8 mouse cellular contexts compared by ENCODE assay signal in the genomic region with DNA sequence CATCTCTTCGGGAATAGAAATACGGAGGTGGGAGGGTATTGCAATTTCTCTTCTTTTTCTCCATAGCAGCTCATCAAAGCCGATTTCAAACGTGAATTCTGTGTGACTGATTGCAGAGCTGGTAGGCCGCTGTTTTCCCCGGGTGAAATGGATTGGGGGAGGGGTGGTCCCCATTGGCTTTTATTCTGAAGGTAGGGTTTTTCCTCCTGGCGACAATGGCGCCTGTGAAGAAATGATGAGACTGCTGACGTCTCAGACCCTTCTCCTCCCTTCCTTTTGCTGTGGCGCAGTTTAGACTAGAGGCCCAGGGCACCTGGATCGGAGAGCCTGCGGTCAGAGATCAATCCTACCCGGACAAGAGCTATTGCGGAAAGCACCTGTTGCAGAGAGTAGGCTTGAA. TPM values are rescaled to one million over a fixed set of nuclear protein-coding genes. Genes with fewer than 3 reads are reported as not detected.
DNase-seq lines count a peak whose midpoint lies in the region; ATAC-seq and TF ChIP-seq lines count a peak whose summit lies in the region.

No protein-coding gene starts in this region.

- peak overlapping the region; percentile 72 for H3K4me2 ChIP-seq in heart, embryonic 14.5 days (ENCODE audit: low read length)

- TF ChIP-seq EP300 in heart, adult 2 months (IDR thresholded peaks at IDR 0.05; ENCODE audit: insufficient read depth, low read depth, low read length): no peak

- no peaks in the 10 kb centered on the region; a peak in 1 of 4 replicates for H3K4me1 ChIP-seq in heart, embryonic 14.5 days (ENCODE audit: control insufficient read depth in 2 of 2, insufficient read depth in 2 of 2, low read length in 2 of 2)
- peaks cover 13% of the 10 kb centered on the region for H3K4me1 ChIP-seq in forebrain, embryonic 10.5 days
- no peaks in the 10 kb centered on the region; the same call in 1 of the 2 replicates for H3K4me1 ChIP-seq in heart, adult 2 months (ENCODE audit: control insufficient read depth, insufficient read depth, low read length)

- no peak for DNase-seq in heart, postnatal 25 days (ENCODE audit: low spot score)
- DNase-seq in ES-CJ7 (ENCODE audit: low read depth, low spot score): peak; percentile 4
- peak; percentile 18 for DNase-seq in forebrain, embryonic 10.5 days (ENCODE audit: extremely low spot score, low spot score)
- DNase-seq in mesoderm, embryonic 11.5 days (ENCODE audit: low read depth, low spot score): peak; percentile 7
- no peak for DNase-seq in adrenal gland, postnatal 36 days
- DNase-seq in heart, adult 2 months: no peak
- DNase-seq in lung, postnatal 36 days: no peak

- H3K9me3 ChIP-seq in heart, embryonic 14.5 days (ENCODE audit: control insufficient read depth, low read length): no peaks in the 10 kb centered on the region
- H3K9me3 ChIP-seq in forebrain, embryonic 10.5 days: no peaks in the 10 kb centered on the region

- no peaks in the 10 kb centered on the region for H3K36me3 ChIP-seq in heart, embryonic 14.5 days (ENCODE audit: control insufficient read depth, insufficient read depth, low read length)
- peaks cover 6% of the 10 kb centered on the region; the same call in 1 of the 2 replicates for H3K36me3 ChIP-seq in forebrain, embryonic 10.5 days (replicated peaks)
- H3K36me3 ChIP-seq in heart, adult 2 months (ENCODE audit: control insufficient read depth, insufficient read depth, low read length): no peaks in the 10 kb centered on the region

- no peak overlapping the region for H3K9ac ChIP-seq in heart, embryonic 14.5 days (ENCODE audit: low read length)
- no peak overlapping the region for H3K9ac ChIP-seq in heart, adult 2 months (ENCODE audit: low read depth, low read length)

- WGBS in heart, embryonic 14.5 days: 30% methylated on average over 14 of the region's 14 CpGs
- 35% methylated on average over 14 of the region's 14 CpGs for WGBS in forebrain, embryonic 10.5 days
- 44% methylated on average over 14 of the region's 14 CpGs for WGBS in heart, adult 2 months

- intact Hi-C loops in heart, postnatal 25 days (cut with DNase I): no loop called here
- intact Hi-C loops in heart, adult 2 months (cut with DNase I): no loop called here

- TF ChIP-seq POLR2A in heart, adult 2 months (IDR thresholded peaks at IDR 0.05; ENCODE audit: insufficient read depth, low read depth, low read length): no peak

- no peaks in the 10 kb centered on the region for H3K27me3 ChIP-seq in heart, embryonic 14.5 days (ENCODE audit: control insufficient read depth, insufficient read depth, low read length)
- peaks cover 72% of the 10 kb centered on the region for H3K27me3 ChIP-seq in forebrain, embryonic 10.5 days (ENCODE audit: poor library complexity, severe bottlenecking)
- H3K27me3 ChIP-seq in heart, adult 2 months (ENCODE audit: control insufficient read depth, insufficient read depth, low read length): peaks cover 3% of the 10 kb centered on the region; the same call in 1 of the 2 replicates

- TF ChIP-seq CTCF in heart, adult 2 months (IDR thresholded peaks at IDR 0.05): no peak

- no peaks in the 10 kb centered on the region for H3K79me2 ChIP-seq in heart, adult 2 months (replicated peaks; ENCODE audit: control insufficient read depth, insufficient read depth, low read length)

- no peak overlapping the region; a peak in 1 of 4 replicates for H3K4me3 ChIP-seq in heart, embryonic 14.5 days (ENCODE audit: control insufficient read depth in 1 of 2, insufficient read depth in 1 of 2, low read depth in 1 of 2, low read length in 2 of 2)
- peak overlapping the region; percentile 54 for H3K4me3 ChIP-seq in forebrain, embryonic 10.5 days
- H3K4me3 ChIP-seq in heart, adult 2 months: no peak overlapping the region

- no peak overlapping the region for H3K27ac ChIP-seq in heart, embryonic 14.5 days (replicated peaks in 1 of 2; ENCODE audit: control insufficient read depth in 1 of 2, insufficient read depth in 1 of 2, low read depth in 2 of 2, low read length in 2 of 2)
- peak overlapping the region; percentile 84 for H3K27ac ChIP-seq in forebrain, embryonic 10.5 days
- H3K27ac ChIP-seq in heart, adult 2 months: no peak overlapping the region

- ATAC-seq in heart, embryonic 14.5 days (ENCODE audit: insufficient number of reproducible peaks, insufficient read depth, low FRiP score, low read depth): no peak

RNA-seq across cellular contexts. Expression of gene Zcchc18, which starts 0.7 kb away (rescaled TPM):
- polyA plus RNA-seq in heart, embryonic 14.5 days (2014; fragmentation: Nextera tagmentation; extraction: Ambion mirVana): 1.5 and 1.8 TPM in 2 replicates
- total RNA-seq in heart, postnatal 25 days (2021): not detected
- 53.7 and 62.2 TPM in 2 replicates for polyA plus RNA-seq in forebrain, embryonic 10.5 days (2016; fragmentation: Nextera tagmentation; extraction: Ambion mirVana)
- 10 to 100 TPM in 1 of 2 experiments, 1 to 10 TPM in 1; 8.9 to 10.0 TPM for total RNA-seq in adrenal gland, postnatal 36 days (2021)
- total RNA-seq in heart, adult 2 months (2021): under 1 TPM; 0.18 TPM
- polyA plus RNA-seq in heart, adult 2 months (2012; rRNA removed): 0.27 and 0.38 TPM in 2 replicates

RNA-seq across cellular contexts. Expression of gene Tmsb15b1, which starts 17.0 kb away (rescaled TPM):
- 13.7 and 16.2 TPM in 2 replicates for polyA plus RNA-seq in heart, embryonic 14.5 days (2014; fragmentation: Nextera tagmentation; extraction: Ambion mirVana)
- 1 to 10 TPM in 1 of 2 experiments, not detected in 1; 1.2 TPM for total RNA-seq in heart, postnatal 25 days (2021)
- polyA plus RNA-seq in forebrain, embryonic 10.5 days (2016; fragmentation: Nextera tagmentation; extraction: Ambion mirVana): 16.3 and 17.4 TPM in 2 replicates
- total RNA-seq in adrenal gland, postnatal 36 days (2021): 1 to 10 TPM; 4.4 to 5.8 TPM
- not detected for total RNA-seq in heart, adult 2 months (2021)
- not detected in 2 replicates for polyA plus RNA-seq in heart, adult 2 months (2012; rRNA removed)

RNA-seq across cellular contexts. Expression of gene Tmsb15l, which starts 17.0 kb away (rescaled TPM):
- 0.71 and 2.2 TPM in 2 replicates for polyA plus RNA-seq in heart, embryonic 14.5 days (2014; fragmentation: Nextera tagmentation; extraction: Ambion mirVana)
- total RNA-seq in heart, postnatal 25 days (2021): not detected
- 3.2 and 5.6 TPM in 2 replicates for polyA plus RNA-seq in forebrain, embryonic 10.5 days (2016; fragmentation: Nextera tagmentation; extraction: Ambion mirVana)
- 1 to 10 TPM; 1.2 to 2.5 TPM for total RNA-seq in adrenal gland, postnatal 36 days (2021)
- not detected for total RNA-seq in heart, adult 2 months (2021)
- 0.23 and 0.41 TPM in 2 replicates for polyA plus RNA-seq in heart, adult 2 months (2012; rRNA removed)

RNA-seq across cellular contexts. Expression of gene Tmsb15b2, which starts 18.3 kb away (rescaled TPM):
- polyA plus RNA-seq in heart, embryonic 14.5 days (2014; fragmentation: Nextera tagmentation; extraction: Ambion mirVana): 15.0 and 21.0 TPM in 2 replicates
- total RNA-seq in heart, postnatal 25 days (2021): 1 to 10 TPM in 1 of 2 experiments, not detected in 1; 2.9 TPM
- polyA plus RNA-seq in forebrain, embryonic 10.5 days (2016; fragmentation: Nextera tagmentation; extraction: Ambion mirVana): 39.9 and 42.3 TPM in 2 replicates
- 10 to 100 TPM; 17.0 to 19.8 TPM for total RNA-seq in adrenal gland, postnatal 36 days (2021)
- 1 to 10 TPM in 1 of 2 experiments, under 1 TPM in 1; 0.77 to 1.4 TPM for total RNA-seq in heart, adult 2 months (2021)
- not detected in 2 replicates for polyA plus RNA-seq in heart, adult 2 months (2012; rRNA removed)

RNA-seq across cellular contexts. Expression of gene Slc25a53, which starts 44.5 kb away (rescaled TPM):
- polyA plus RNA-seq in heart, embryonic 14.5 days (2014; fragmentation: Nextera tagmentation; extraction: Ambion mirVana): 5.2 and 6.4 TPM in 2 replicates
- 1 to 10 TPM; 2.3 to 4.7 TPM for total RNA-seq in heart, postnatal 25 days (2021)
- 11.1 and 12.3 TPM in 2 replicates for polyA plus RNA-seq in forebrain, embryonic 10.5 days (2016; fragmentation: Nextera tagmentation; extraction: Ambion mirVana)
- 1 to 10 TPM; 3.7 to 8.4 TPM for total RNA-seq in adrenal gland, postnatal 36 days (2021)
- 1 to 10 TPM; 3.1 to 3.2 TPM for total RNA-seq in heart, adult 2 months (2021)
- 2.0 and 2.2 TPM in 2 replicates for polyA plus RNA-seq in heart, adult 2 months (2012; rRNA removed)

Comparison
In these comparisons a context has a peak if more than half of its experiments do, and no peak if none do; other contexts are left out.
1. DNase-seq: peak in ES-CJ7 (single experiment), forebrain, embryonic 10.5 days (single experiment) and mesoderm, embryonic 11.5 days (single experiment); none in heart, postnatal 25 days (single experiment), adrenal gland, postnatal 36 days (0 of 2), heart, adult 2 months (0 of 2) and lung, postnatal 36 days (single experiment).
2. RNA of gene Zcchc18, which starts 0.7 kb away (total RNA-seq): 8.9 to 10.0 TPM in adrenal gland, postnatal 36 days; 0.18 TPM in heart, adult 2 months and not detected in heart, postnatal 25 days; every median in the first group is over 4 times any median in the second.